Mouse (Mus musculus): Measurements from ENCODE around the gene Gpr15. TPM values are rescaled to one million over a fixed set of nuclear protein-coding genes. Genes with fewer than 3 reads are reported as not detected.

Gene Gpr15
- total RNA-seq, 2 experiments from 2014 or later, result 1.8 to 6.7 TPM

DNA sequence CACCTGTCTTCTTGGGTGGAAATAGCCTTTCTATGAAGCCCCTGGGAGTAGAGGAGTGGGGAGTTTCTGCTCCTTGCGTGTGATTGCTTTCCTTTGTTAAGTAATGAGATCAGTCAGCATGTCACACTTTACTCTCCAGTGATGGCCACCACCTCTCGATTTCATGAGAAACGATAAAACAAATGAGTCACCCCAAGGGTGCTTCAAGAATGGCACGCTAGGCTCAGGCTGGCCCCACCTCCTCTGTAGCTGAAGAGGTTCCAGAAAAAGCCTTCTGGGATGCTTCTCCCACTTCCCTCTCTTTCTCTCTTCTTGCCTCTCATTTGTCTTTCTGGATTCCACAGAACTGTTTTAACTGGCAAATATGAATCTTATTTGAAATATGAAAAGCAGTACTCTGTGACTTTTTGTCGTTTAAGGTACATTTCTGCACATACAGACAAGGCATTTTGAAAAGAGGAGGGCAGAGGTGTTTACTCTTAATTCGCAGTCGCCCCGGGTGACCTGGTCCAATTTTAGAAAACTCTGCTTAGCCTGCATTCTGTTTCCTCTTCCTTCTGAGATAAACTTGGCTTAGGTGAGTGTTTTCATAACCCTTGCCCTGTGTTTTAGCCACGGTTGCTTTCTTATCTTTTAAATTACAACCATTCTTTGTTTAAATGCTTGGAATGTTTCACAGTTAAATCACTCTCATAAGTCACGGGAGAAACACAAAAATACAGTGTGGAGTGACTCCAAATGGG is 15.3 kb downstream of the Gpr15 start:
- peak; percentile 25; the same call in 1 of the 2 replicates for ATAC-seq (ENCODE audit: poor library complexity, severe bottlenecking)

DNA sequence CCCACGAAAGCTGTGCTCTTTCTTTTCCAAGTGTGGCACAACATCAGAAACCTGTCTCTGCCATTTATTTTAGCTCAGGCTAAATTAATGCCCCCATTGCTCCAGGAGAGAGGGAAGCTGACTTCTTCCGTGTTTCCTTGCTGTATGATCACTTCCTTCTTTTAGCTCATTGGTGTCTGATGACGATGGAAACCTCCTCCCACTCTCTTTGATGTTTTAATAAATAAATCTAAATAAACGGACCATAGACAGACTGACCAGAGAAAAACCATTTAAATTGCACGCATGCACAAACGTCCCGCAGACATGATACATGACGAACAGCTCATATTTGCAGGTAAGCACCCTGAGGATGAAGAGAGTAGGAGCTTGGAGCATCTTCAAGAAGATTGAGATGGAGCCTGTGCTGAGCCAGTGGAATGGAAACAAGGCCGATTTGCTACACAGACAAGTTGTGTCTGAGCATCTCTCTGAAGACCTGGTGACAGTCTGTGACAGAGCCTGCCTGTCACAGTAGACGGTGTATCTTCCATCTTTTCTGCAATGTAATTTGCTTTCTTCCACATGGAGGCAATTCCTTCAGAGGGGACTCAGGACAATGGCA is 16.4 kb downstream of the Gpr15 start:
- peak; percentile 73 for ATAC-seq (ENCODE audit: poor library complexity, severe bottlenecking)

DNA sequence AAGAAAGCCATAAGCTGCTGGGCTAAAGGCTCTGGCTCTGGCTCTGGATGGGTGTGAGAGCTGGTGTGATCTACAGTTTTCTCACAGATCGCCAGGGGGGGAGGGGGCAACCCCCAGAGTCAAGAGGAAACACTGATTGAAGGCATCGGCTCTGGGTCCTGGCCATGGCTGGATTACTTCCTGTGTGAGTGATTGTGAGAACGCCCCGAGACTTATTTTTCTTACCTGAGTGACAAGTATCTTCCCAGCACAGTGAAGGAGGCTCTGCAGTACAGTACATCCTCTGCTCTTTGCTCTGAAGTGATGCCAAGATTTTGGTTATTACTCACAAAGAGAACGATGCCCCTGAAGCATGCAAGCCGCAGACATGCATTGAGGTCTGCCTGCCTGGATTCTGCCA is 17.1 kb downstream of the Gpr15 start:
- ATAC-seq (ENCODE audit: poor library complexity, severe bottlenecking), result peak; percentile 31

DNA sequence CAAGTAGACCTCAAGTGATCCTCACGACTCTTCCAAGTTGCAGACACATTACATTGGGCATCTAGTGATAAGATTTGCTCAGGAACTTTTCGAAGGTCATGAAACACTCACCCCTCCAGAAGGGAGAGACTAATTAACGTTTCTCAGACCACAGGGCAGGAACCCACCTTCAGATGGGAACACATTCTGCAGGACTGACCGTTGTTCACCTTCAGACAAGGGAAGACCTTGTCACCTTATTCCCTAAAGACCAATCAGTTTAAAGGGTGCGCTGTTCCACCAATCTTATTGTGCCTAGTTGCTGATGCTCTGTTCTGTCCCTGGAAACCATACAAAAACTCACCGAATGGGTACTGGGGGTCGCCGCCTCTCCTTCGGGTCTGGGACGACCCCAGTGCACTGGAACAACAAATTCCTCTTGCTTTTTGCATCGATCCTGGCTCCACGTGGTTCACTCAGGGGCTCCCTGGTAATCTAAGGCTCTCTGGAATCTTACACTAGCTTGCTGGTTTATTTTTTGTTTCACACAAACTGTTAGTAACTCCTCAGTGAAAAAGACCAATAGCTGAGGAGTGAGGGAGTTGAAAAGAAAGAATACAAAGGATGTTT is 17.9 kb downstream of the Gpr15 start:
- no peak for ATAC-seq (ENCODE audit: poor library complexity, severe bottlenecking)

DNA sequence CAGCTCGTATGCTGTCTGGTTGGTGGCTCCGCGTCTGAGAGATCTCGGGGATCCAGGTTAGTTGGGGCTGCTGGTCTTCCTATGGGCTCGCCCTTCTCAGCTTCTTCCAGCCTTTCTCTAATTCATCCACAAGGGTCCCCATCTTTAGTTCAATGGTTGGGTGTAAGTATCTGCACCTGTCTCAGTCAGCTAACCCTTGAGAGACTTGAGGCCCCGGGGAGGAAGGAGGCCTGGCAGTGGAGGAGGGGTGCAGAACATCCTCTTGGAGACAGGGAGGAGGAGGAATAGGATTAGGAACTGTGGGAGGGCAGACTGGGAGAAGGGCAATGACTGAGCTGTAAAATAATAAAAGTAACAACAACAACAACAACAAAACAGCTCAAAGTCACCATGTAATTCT is 18.7 kb downstream of the Gpr15 start:
- ATAC-seq (ENCODE audit: poor library complexity, severe bottlenecking), result no peak

DNA sequence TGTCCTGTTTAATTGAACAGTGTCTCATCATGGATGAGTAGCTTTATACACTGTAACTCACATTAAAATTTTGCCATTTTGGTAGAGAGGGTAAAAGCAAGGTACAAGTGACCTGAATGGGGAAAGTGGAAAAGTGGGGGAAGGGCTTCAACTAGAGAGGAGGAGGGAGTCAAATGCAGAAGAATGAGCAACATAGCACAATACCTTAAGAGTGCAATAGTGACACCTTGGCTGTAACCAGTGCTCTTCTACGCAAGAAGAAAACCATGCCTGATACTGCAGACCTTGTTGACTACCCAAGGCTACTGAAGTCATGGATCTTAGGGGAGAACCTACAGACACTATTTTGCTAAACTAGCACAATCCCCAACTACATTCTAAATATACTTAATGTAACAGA is 21.6 kb downstream of the Gpr15 start:
- ATAC-seq (ENCODE audit: poor library complexity, severe bottlenecking), result no peak

DNA sequence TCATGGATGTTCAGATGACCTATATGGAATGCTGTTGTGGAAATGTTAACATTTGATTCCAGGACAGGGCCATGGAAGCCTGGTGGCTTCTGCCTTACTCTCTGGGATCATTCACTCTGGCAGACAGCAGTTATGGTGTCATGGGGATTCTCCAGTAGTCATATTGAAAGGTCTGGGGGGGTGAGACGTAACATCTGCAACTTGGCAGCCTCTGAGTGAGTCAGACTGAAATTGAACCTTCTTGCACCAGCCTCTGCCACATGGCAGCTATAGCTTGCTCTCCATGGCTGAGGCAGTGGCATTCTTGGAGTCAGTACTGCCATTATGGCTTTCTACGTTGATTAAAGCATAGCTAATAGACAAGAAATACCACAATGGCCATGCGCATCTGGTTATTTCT is 22.1 kb downstream of the Gpr15 start:
- ATAC-seq (ENCODE audit: poor library complexity, severe bottlenecking), result no peak

DNA sequence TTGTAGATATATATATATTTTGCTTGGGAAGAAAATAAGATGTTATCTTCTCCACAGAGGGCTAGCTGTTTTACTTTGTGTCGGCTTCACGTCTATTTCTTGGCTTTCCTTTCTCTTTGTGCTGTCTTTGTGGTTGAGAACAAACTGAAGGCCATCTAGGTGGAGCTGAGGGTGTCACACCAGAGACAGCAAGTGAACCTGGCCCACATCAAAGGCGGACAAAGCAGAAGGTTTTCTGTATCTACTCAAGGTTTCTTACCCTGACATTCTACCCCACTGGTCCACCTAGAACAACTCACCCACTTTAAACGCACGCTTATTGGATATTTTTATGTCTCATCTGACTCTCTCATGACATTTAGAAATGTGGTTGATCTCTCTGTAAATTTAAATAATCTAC is 24.8 kb downstream of the Gpr15 start:
- ATAC-seq (ENCODE audit: poor library complexity, severe bottlenecking), result peak; percentile 39

DNA sequence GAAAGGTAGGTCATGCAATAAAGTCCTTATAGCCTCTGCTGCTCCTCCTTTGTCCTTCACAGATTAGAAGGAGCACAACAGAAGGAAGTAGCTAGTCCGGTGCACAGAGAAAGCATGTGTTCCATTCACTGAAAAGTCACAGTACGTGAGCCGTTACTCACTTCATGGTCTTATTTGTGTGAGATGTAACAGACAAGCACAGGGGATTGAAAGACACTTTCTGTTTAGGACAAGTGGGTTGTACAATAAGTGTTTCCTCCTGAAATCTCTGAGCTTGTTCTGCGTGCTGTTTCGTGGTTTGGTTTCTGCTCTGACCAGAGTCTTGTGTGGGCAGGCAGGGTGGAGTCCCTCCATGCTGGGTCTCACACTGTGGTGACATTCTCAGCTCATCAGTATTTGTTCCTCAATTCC is 28.5 kb downstream of the Gpr15 start:
- peak; percentile 83 for ATAC-seq (ENCODE audit: poor library complexity, severe bottlenecking)

DNA sequence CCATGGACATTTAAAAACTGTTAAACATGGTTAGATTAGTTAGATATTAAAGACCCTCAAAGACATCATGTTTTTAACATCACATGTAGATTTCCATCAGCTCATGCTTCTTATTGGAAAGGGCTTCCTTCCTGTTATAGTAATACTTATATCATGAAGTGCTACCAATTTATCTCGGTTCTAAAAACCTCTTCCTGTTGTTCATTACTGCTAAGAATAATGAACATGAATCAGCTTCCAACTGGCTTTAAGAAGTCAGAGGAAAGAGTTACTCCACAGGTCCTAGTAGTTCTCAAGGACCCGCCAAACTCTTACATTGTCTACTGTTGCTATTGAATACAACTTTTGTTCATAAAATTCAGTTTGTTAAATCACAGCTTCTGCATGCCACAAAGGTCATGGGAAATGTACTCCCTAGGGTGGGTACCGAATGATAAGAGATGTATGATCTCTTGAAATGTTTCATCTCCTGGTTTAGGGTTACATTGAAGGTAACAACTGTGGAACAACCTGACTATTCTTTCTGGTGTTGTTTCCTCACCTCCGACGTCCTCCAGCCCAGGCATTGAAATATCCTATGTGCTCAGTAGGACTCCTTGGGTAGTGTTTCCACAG is 29.2 kb downstream of the Gpr15 start:
- peak; percentile 8 for ATAC-seq (ENCODE audit: poor library complexity, severe bottlenecking)

DNA sequence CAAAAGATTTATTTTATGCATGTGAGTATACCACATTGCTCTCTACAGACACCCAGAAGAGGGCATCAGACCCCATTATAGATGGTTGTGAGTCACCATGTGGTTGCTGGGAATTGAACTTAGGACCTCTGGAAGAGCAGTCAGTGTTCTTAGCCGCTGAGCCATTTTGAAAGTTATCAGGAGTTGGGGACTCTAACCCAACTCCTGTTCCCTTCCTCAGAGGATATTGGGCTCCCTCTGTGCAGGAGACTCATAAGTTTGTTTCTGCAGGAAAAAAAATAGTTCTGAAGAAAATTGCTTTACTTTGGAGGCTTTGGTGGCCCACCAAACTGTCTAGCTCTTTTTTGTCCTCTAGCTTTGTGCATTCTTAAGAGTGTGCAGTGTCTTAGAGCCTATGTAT is 30.3 kb downstream of the Gpr15 start:
- ATAC-seq (ENCODE audit: poor library complexity, severe bottlenecking), result no peak

DNA sequence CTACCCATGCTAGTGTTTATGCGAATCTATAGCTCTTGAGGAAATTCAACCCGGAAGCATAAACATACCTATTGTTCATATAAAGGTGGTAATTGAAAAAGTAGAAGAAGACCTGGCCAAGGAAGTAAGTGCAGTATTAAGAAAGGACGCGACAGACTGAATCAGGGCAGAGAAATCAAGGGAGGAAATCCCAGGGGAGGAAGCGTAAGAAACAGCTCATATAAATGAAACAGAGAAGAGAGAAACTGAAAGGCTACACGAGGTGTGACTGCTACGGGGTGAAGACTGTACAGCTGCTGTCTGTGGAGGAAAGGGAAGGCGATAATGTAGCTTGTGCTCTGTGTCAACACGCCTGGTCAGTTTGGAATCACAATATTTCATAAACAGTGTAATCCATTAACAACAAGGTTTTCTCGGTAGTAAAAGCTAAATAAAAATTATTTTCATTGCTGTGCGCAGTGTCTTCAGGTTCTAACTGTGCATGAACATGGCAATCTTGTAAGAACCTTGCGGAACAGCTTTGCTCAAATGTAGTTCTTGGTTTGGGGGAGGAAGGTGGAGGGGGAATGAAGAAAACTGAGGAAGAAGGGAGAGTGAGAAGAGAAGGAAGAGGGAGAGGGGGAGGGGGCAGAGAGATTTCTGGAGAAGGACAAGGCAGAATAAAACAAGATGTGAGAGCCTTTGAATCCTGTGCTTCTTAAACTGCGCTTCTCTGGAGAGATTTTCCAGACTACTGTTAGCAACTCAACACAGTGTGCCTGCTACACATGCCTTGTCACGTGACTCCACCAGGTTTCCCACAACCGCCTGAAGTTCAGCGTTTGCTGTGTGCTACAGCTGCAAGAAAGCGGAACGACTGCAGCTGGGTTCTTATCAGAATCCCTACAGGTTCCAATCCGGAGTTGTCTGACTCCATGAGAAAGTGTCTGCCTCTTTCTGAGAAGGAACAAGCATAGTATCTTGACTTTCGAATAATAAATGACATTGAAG is 33.0 kb downstream of the Gpr15 start:
- peak; percentile 40 for ATAC-seq (ENCODE audit: poor library complexity, severe bottlenecking)

DNA sequence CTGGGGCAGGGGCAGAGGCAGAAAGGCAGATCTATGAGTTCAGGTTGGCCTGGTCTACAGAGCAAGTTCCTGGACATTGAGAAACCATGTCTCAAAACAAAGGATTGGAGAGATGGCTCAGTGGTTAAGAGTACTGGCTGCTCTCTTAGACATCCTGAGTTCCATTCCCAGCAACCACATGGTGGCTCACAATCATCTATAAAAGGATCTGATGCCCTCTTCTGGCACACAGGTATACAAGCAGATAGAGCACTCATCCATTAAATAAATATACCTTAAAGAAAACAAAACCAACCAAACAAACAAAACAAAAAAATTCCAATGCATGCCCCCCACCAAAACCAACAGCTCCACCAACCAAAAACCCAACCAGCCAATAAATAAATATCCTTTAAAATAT is 34.3 kb downstream of the Gpr15 start:
- no peak for ATAC-seq (ENCODE audit: poor library complexity, severe bottlenecking)

DNA sequence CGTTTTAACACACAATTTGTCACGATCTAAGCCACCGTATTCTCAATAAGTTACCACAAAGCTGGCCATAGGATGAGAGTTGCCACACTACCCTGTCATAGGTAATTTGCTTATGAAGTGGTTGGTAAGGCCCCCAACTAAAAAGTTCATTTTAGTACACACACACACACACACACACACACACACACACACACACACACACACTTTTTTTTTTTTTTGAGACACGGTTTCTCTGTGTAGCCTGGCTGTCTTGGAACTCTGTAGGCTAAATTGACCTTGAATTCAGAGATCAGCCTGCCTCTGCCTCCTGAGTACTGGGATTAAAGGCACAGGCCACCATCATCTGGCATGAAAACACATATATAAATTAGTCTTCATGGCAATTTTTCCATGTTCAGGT is 35.0 kb downstream of the Gpr15 start:
- no peak for ATAC-seq (ENCODE audit: poor library complexity, severe bottlenecking)

DNA sequence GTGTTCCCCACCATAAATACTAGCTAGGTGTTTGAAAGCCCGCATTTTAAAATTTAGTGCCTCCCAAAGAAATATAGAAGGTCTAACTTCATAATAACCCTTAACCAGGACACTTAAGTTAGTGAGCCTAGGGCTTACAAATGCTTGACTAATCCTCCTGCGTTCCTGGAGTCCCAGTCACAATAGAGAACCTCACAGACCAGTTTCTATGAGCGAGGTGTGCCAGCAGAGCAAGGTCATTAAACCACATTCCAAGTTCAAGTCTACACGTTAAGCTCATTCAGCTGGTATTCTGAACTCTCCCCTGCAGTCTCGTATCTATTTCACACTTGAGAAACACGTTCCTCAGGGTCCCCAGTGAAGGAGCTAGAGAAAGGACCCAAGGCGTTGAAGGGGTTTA is 36.0 kb downstream of the Gpr15 start:
- no peak for ATAC-seq (ENCODE audit: poor library complexity, severe bottlenecking)

DNA sequence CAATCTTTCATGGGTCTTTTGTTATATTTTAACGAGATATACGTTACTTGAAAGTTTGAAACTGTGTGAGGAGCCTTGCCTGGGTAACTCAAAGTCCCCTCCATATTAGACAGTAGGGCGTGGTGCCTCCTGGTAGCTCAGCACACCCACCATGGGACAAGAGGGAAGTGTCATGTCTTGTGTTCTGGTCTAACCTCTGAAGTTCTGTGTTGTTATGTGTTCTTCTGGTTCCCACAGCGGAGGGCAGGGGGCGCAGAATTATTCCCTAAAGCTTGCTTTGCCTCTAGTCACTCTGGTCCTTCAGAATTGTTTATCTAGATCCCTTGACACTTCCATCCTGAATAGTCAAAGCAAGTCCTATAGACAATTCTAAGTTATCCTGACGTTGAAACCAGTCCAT is 36.8 kb downstream of the Gpr15 start:
- no peak for ATAC-seq (ENCODE audit: poor library complexity, severe bottlenecking)

DNA sequence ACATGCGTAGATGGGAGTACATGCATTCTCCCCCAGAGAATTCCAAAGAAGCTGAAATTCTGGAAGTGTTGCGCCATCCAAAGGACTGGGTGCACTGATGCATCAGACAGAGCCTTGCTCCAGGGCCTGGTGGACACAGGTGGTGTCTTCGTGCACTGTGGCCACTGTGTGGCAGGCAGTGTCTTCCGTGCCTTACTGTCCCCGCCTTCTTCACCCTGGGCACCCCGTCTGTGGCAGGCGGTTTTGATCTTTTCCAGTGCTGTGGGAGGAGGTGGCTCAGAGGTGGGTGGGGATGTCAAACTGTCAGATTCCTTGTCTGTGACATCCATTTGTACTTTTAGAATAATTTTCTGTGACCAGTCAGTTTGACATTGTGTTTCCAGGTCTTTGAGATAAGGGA is 40.2 kb downstream of the Gpr15 start:
- peak; percentile 78 for ATAC-seq (ENCODE audit: poor library complexity, severe bottlenecking)

DNA sequence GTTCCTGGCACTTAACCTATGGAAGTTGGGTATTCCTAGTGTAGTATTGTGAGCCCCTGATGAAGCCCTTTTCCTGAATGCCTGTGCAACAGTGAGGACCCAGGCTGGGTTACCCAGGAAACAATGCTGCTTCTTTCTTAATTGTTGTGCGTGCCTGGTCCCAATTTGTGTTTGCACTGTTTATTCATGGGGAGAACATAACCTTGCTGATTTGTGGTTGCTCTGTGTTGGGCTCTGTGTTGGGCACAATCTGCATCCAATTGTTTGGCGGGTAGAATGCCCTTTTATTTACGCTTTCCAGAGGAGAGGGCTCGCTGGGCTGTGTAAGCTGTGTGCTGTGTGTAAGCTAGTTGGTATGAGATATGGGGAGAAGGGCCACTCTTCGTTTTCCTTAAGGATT is 41.4 kb downstream of the Gpr15 start:
- no peak for ATAC-seq (ENCODE audit: poor library complexity, severe bottlenecking)

DNA sequence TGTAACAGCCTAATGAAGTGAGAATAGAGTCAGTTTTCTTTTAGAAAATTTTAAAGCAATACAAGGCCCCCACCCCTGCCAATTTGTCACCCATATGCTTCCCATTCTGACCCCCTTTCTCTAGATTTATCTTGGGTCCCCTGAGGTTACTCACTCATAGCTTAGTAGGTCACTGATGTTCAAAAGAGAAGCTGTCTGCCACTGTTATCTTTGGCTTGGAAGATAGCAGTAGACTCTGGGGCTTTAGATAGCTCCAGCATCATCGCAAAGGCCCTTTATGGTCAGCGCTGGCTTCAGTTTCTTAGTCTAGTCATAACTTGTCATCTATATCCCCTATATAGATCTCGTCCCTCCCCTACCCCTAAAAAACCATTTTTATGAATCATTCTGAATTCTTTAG is 42.2 kb downstream of the Gpr15 start:
- ATAC-seq (ENCODE audit: poor library complexity, severe bottlenecking), result no peak

DNA sequence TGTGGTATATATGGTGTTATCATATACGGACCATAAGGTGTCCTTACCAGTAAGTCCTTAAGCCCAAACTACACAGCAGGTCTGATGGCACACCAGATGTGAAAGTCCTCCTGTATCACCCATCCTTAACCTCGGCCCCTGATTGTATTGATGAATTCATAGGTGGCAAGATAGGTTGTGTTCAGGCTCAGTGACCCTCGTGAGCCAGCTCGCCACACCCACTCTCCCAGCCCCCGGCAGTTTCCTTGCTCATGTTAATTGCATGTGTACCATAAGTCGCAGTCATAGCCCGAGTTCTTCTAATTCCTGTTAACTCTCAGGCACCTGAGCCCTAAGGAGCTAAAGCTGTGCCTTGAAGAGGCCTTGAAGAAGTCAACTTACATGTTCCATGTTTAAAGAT is 42.7 kb downstream of the Gpr15 start:
- ATAC-seq (ENCODE audit: poor library complexity, severe bottlenecking), result no peak

DNA sequence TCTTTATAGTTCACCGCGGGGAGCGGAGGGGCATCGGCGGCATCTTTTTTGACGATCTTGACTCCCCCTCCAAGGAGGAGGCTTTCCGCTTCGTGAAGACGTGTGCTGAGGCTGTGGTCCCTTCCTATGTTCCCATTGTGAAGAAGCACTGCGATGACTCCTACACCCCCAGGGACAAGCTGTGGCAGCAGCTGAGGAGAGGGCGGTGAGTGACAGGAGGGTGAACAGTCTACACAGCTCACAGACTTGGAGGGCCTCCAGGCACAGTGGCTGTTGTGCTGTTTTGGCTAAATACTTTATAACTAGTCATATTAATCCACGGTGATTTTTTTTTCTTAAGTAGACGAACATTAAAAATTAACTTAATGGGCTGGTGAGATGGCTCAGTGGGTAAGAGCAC is 43.6 kb downstream of the Gpr15 start:
- no peak for ATAC-seq (ENCODE audit: poor library complexity, severe bottlenecking)
